Mouse (Mus musculus) hematopoietic stem cell, adult 5-6 weeks (primary cell): ENCODE results near the gene Sh3kbp1. TPM values are rescaled to one million over a fixed set of nuclear protein-coding genes. Genes with fewer than 3 reads are reported as not detected.

Experiments
- ATAC-seq, 2 experiments: fragments of 125-278 bp in 1 of 2; replicated peaks in 1 of 2; 2 replicates each; pipeline ENCODE4 v1.8.0; 2016 to 2017; ENCODE audit warnings: inconsistent platforms in 2 of 2, mild to moderate bottlenecking in 2 of 2, moderate number of reproducible peaks in 2 of 2, low read depth in 1 of 2, moderate TSS enrichment in 1 of 2; ENCODE audit not compliant: low FRiP score in 2 of 2, poor library complexity in 2 of 2, severe bottlenecking in 2 of 2, insufficient read depth in 1 of 2, low TSS enrichment in 1 of 2
- total RNA-seq: library from RNA; stranded (forward); fragments of 172-1452, 232-1000 nt; gene quantifications from 2 replicates; pipeline ENCODE4 v1.2.3, GENCODE M21; 2017

Gene Sh3kbp1
- total RNA-seq, 1 experiment from 2014 or later: 110 TPM

GRCm38 (mm10) chrX:159995808-159996207 lies 368.7 kb downstream of the Sh3kbp1 start:
- ATAC-seq: no peak

Other genes starting within 250 kb of the Sh3kbp1 start
- 0.50 and 4.1 TPM in 2 replicates for gene Map7d2, start 212.7 kb upstream of the Sh3kbp1 start, total RNA-seq
- 98.0 and 106 TPM in 2 replicates for gene Bclaf3, start 100.6 kb upstream of the Sh3kbp1 start, total RNA-seq